Mouse (Mus musculus) CD8-positive naive resting alpha-beta T cell, adult 2 months (primary cell): ENCODE measurements around the gene Cadm1.

ENCODE experiments used
- DNase-seq, 2 experiments: peaks; one replicate each; pipeline ENCODE4 v3.0.0; 2022; ENCODE audit warnings: low read depth in 2 of 2, low spot score in 2 of 2

The Cadm1 gene

GRCm38 (mm10) chr9:47856311-47856710, 326.3 kb downstream of the Cadm1 start:
- no peak for DNase-seq

GRCm38 (mm10) chr9:47857235-47857634, 327.3 kb downstream of the Cadm1 start:
- DNase-seq = no peak

DNA sequence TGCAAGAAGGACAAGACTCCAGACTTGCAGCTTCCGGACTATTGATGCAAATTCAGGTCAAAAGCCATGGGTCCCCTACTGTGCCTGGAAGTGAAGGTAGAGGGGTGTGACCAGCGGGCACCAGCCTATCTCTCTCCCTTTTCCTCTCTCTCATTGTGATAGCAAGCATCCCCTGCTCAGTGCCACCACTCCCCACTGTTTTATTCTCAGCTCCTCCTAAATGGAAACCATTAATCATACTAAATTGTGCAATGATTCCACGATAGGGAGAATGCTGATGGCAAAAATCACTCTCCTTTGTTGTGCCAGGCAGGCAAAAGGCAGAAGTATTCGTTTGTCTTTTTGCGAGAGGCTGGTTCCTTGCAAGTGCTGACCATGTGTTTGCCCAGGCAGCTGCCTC, 328.2 kb downstream of the Cadm1 start:
- DNase-seq = no peak

GRCm38 (mm10) chr9:47858778-47859395, 328.9 kb downstream of the Cadm1 start:
- DNase-seq = no peak

GRCm38 (mm10) chr9:47860994-47861393, 331.0 kb downstream of the Cadm1 start:
- DNase-seq = no peak

DNA sequence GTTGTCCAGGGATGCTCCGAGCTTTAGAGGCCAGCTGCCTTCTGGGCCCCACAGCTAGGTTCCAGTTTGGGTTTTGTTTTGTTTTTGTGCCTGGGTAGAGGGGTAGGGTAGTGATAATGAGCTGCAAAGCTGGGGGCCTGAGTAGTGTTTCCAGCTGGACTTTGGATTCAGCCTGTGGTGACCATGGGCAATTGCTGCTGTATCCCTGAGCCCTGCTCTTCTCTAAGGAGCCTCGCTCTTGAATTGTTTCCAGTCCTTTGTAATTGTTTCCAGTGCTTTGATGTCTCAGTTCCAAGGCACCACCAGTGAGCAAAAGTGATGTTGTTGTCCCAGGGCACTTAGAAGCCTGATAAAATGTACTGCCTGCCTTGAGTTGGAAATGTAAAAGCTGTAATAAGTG, 331.8 kb downstream of the Cadm1 start:
- no peak for DNase-seq

GRCm38 (mm10) chr9:47866001-47866400, 336.0 kb downstream of the Cadm1 start:
- DNase-seq = no peak

DNA sequence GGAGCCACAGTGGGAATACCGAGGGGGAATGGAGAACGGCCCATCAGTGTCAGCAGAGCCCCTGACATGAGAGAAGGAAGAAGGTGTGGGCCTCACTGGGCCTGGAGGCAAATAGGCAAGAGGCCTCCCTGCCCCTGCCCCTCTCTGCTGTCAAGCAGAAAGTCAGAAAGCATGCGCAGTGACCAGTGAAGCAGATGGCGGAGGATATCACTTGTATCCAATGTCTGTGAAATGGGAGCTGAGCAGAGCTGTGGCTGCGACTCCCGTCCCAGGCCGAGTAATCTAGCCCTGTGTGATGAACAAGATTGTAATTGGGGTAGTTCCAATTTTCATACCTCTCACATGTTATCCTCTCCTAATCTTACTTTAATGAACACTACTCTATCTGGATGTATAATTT, 337.5 kb downstream of the Cadm1 start:
- DNase-seq = no peak

DNA sequence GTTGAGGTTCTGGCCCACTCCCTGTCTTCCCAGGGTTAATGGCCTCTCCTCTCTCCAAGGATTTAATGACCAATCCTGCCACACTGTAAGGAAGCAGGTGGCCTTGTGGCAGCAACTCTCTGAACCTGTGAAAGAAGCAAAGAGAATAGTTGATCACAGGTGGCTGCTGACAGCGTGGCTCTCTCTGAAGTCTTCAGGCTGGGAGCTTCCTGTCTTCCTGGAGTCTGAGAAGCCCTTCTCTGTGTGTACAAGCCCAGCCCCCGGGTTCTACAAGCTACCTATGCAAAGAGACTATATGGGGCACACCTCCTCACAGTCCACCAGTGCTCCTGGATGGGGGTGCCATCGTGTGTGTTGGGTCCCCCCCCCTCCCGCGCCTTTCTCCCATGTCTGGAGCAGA, 339.7 kb downstream of the Cadm1 start:
- DNase-seq = no peak

GRCm38 (mm10) chr9:47876557-47877206, 346.7 kb downstream of the Cadm1 start:
- no peak for DNase-seq

DNA sequence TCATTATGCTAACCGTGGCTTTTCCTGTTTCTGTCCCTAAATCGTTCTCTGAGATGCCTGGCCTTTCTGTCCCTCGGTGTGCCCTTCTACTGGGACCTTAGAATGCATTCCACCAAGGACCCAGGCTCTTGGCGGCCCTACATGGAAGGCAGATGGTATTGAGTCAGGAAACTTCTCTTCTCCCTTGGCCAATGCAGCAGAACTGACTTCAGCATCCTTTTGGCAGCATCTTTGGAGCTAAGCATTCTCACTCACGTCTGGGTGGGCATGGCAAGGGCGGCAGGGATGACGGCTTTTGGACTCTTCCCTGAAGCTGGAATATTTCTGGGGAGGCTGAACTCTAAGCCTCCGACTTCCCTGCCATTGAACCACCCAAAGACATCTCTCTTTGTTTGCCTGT, 350.2 kb downstream of the Cadm1 start:
- DNase-seq = no peak

- DNase-seq = no peak
Observed at GRCm38 (mm10) chr9:47882372-47882771, 352.4 kb downstream of the Cadm1 start.

DNA sequence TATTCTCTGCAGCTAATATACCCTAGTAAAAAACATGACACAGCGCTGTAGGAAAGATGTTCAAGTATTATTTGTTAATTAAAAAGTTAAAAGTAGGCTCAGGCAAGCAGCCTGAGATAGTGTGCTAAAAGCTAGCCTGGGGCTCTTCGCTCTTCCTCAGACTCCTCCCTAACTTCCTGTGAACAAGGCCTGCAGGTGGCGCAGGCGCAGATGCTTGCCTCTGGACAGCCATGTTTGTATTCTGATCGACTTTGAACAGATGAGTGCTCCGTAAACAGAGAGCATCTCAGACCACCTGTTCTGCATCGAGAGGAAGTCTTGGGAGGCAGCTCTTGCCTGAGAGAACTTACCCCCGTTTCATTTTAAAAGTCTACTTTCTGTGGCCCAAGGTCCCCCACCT, 361.7 kb downstream of the Cadm1 start:
- no peak for DNase-seq

- DNase-seq = no peak
Observed at GRCm38 (mm10) chr9:47892995-47893394, 363.0 kb downstream of the Cadm1 start.

DNA sequence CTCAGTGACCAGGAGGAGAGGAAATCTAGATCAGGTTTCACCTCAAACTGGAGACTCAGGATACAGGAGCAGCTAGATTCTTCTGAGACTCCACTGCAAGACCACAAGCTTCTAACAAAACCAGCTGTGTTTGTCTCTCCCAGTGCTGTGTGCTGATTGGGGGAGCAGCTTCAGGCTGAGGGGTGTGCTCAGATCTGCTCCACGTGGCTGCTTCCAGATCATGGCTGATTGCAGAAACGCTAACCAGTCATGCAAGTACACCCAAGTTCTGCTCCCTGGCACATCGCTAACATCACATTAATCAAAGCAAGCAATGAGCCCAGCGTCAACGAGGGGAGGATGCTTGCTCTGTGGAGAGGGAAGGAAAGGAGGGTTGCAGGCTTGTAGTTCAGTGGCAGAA, 364.1 kb downstream of the Cadm1 start:
- DNase-seq = no peak

GRCm38 (mm10) chr9:47894661-47895060, 364.7 kb downstream of the Cadm1 start:
- no peak for DNase-seq

GRCm38 (mm10) chr9:47895121-47895520, 365.1 kb downstream of the Cadm1 start:
- no peak for DNase-seq

DNA sequence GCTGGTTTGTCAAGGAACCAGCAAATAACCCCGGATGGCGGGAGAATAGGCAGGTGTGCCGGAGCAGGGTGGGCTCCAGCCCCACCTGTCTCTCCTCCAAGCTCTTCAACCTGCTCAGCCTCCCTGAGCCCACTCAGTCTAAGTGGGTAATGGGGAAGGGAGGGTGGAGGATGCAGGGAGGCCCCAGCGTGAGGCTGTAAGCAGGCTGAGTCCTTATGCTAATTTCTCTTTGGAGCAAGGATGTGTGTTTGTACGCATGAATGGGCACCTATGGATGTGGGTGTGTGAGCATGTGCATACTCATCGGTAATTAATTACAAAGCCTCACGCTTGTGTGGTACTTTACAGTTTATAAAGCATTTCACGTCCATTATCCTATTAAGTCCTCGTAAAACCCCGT, 370.8 kb downstream of the Cadm1 start:
- no peak for DNase-seq

DNA sequence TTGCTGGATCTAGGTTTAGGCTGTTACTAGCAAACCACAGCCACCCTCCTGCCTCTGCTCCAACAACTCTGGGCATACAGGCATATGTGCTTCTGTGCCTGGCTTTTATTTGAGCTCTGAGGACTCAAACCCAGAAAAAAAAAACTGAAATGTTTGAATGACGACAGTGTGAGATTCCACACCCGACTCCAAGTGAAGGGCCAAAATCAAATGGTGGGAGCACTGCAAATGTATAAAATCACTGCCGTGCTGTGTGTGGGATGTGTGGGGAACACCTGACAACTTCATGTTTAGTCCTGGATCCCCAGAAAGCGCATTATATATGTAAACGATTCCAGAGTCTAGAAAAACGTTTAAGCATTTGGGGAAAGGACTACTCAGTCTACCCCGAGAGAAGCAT, 373.7 kb downstream of the Cadm1 start:
- DNase-seq = no peak

DNA sequence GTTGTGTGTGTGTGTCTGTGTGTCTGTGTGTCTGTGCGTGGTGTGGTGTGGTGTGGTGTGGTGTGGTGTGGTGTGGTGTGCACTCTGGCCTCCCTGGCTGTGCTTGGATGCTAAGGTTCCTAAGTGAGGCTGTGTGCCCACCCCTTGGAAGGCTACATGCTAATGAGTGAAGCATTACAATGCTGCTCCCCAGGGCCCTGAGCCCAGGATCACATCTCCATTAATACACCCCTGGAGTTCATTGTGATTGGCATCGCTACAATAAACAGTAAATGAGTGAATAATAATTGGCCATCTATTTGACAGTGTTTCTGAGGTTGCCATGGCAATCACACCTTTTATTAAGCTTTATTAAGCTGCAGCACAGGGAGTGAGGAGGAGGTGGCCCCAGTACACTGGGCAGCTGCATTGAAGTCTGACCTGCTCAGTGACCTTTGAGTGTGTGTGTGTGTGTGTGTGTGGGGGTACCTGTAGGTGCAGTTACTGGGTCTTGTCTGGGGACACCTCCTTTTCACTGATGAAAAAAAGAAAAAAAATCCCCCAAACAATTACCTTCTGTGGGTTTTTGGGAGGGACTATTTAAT, 374.5 kb downstream of the Cadm1 start:
- DNase-seq = no peak

DNA sequence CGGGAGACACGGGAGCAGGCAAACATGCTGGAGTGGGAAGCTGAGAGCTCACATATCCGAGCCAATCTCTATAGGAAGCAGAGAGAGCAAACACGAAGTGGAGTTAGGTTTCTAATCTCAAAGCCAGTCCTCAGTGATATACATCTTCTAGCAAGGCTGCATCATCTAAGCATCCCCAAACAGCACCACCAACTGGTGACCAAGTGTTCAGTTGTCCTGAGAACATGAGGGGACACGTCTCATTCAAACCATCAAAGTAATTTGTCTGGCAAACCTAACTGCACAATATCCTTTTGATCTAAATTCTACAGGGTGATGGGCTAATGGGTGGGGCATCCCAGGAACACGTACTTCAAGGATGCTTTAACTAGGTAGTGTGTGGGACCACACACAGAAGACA, 376.5 kb downstream of the Cadm1 start:
- no peak for DNase-seq
